ENCODE assay signal across 8 mouse cellular contexts in the genomic region with DNA sequence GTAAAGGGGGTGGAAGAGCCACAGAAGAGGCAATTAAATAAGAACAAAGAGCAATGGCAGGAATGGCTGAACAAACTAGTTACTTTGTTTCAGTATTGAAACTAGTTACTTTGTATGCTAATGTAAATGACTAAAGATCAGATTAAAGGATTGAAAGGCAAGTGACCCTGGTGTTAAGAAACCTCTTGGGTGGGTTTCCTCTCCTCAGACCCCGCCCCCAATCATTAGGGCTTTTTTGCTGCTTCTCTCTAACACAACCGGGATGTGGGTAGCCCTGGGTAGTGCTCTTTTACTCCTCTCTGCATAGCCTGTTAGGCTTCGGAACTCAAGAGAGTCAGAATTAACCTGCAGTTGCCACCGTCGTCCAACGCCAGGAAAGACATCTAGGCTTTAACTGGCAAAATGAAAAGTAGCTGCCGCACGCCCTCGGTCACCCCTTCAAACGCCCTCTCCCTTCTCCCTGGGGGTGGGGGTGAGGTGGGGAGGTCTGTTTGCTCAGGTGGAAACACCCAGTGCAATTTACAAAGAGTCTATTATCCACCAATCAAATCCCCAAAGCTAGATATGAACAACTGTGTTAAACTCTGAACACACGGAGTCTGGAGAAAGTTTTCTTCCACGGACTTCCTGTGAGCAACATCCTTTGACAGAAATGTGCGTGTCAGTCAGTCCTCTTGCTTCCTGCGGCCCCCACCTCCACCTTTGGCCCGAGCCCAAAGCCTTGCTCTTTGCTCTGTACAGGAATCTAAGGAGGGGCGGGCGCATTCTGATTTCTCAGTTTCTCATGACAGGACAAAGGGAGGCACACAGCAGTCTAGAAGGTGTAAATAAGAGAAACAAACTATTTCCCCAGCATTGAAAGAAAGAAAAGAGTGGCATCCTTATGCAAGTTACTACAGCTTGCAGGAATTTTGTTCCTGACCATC. TPM values are rescaled to one million over a fixed set of nuclear protein-coding genes. Genes with fewer than 3 reads are reported as not detected.
A peak's percentile ranks its signal among the peaks of the same experiment; 100 is the strongest.
DNase-seq lines count a peak whose midpoint lies in the region; ATAC-seq lines count a peak whose summit lies in the region.

No protein-coding gene starts in this region.

- H3K4me3 ChIP-seq in embryonic facial prominence, embryonic 12.5 days = peak overlapping the region; percentile 44
- peak overlapping the region; percentile 81 for H3K4me3 ChIP-seq in heart, embryonic 13.5 days
- peak overlapping the region; percentile 64 for H3K4me3 ChIP-seq in kidney, embryonic 15.5 days (replicated peaks)

- no peaks in the 10 kb centered on the region for H3K27me3 ChIP-seq in embryonic facial prominence, embryonic 12.5 days
- H3K27me3 ChIP-seq in heart, embryonic 13.5 days (replicated peaks) = no peaks in the 10 kb centered on the region
- H3K27me3 ChIP-seq in kidney, embryonic 15.5 days = no peaks in the 10 kb centered on the region

- H3K9ac ChIP-seq in embryonic facial prominence, embryonic 12.5 days = peak overlapping the region; percentile 53
- peak overlapping the region; percentile 85 for H3K9ac ChIP-seq in heart, embryonic 13.5 days
- H3K9ac ChIP-seq in kidney, embryonic 15.5 days = peak overlapping the region; percentile 62

- peak; percentile 72 for DNase-seq in CD4-positive, CD25-positive, alpha-beta regulatory T cell, adult 2 months (ENCODE audit: low read depth, low spot score)
- DNase-seq in lung, postnatal 25 days (ENCODE audit: low spot score) = peak; percentile 77
- DNase-seq in retina, postnatal 1 day = peak; percentile 43
- no peak for DNase-seq in frontal cortex, adult 2 months (ENCODE audit: extremely low spot score in 1 of 2, low spot score in 1 of 2)

- H3K36me3 ChIP-seq in embryonic facial prominence, embryonic 12.5 days = no peaks in the 10 kb centered on the region
- H3K36me3 ChIP-seq in heart, embryonic 13.5 days = peaks cover 11% of the 10 kb centered on the region
- no peaks in the 10 kb centered on the region for H3K36me3 ChIP-seq in kidney, embryonic 15.5 days

- no peaks in the 10 kb centered on the region for H3K4me1 ChIP-seq in embryonic facial prominence, embryonic 12.5 days
- H3K4me1 ChIP-seq in heart, embryonic 13.5 days = peaks cover 15% of the 10 kb centered on the region
- H3K4me1 ChIP-seq in kidney, embryonic 15.5 days = peaks cover 14% of the 10 kb centered on the region

- H3K27ac ChIP-seq in embryonic facial prominence, embryonic 12.5 days = peak overlapping the region; percentile 60; the same call in 1 of the 2 replicates
- H3K27ac ChIP-seq in heart, embryonic 13.5 days (replicated peaks) = peak overlapping the region; percentile 76
- peak overlapping the region; percentile 81 for H3K27ac ChIP-seq in kidney, embryonic 15.5 days

- WGBS in embryonic facial prominence, embryonic 12.5 days = 3% methylated on average over 17 of the region's 17 CpGs
- 2% methylated on average over 17 of the region's 17 CpGs for WGBS in heart, embryonic 13.5 days
- under 1% methylated on average over 17 of the region's 17 CpGs for WGBS in kidney, embryonic 15.5 days

- peak overlapping the region; percentile 79 for H3K4me2 ChIP-seq in embryonic facial prominence, embryonic 12.5 days (replicated peaks)
- H3K4me2 ChIP-seq in heart, embryonic 13.5 days = peak overlapping the region; percentile 92
- H3K4me2 ChIP-seq in kidney, embryonic 15.5 days = peak overlapping the region; percentile 84

- H3K9me3 ChIP-seq in embryonic facial prominence, embryonic 12.5 days = no peaks in the 10 kb centered on the region
- no peaks in the 10 kb centered on the region for H3K9me3 ChIP-seq in heart, embryonic 13.5 days
- H3K9me3 ChIP-seq in kidney, embryonic 15.5 days (replicated peaks) = no peaks in the 10 kb centered on the region

- ATAC-seq in activated CD4-positive, CD25-positive, alpha-beta regulatory T cell, adult 4 months = peak; percentile 76
- peak; percentile 71; the same call in 1 of the 2 replicates for ATAC-seq in embryonic facial prominence, embryonic 12.5 days (ENCODE audit: insufficient number of reproducible peaks, insufficient read depth, low FRiP score, low TSS enrichment)
- no peak for ATAC-seq in heart, embryonic 13.5 days (ENCODE audit: extremely low read depth, insufficient number of reproducible peaks, low FRiP score, low TSS enrichment)
- ATAC-seq in kidney, embryonic 15.5 days (replicated peaks; ENCODE audit: low FRiP score) = peak; percentile 57

RNA-seq across cellular contexts. Expression of a gene that starts 0.9 kb away (rescaled TPM):
- 10 to 100 TPM; 81.4 to 82.3 TPM for polyA plus RNA-seq in activated CD4-positive, CD25-positive, alpha-beta regulatory T cell, adult 4 months (2017; shearing (Covaris generic))
- polyA plus RNA-seq in embryonic facial prominence, embryonic 12.5 days (2016; fragmentation: Nextera tagmentation; extraction: Ambion mirVana) = 8.3 and 8.5 TPM in 2 replicates
- polyA plus RNA-seq in heart, embryonic 13.5 days (2015; fragmentation: Nextera tagmentation; extraction: Ambion mirVana) = 7.5 and 8.2 TPM in 2 replicates
- polyA plus RNA-seq in kidney, embryonic 15.5 days (2015; fragmentation: Nextera tagmentation; extraction: Ambion mirVana) = 8.2 and 11.4 TPM in 2 replicates
- 5.8 and 6.0 TPM in 2 replicates for polyA plus RNA-seq in frontal cortex, adult 2 months (2012; rRNA removed)

RNA-seq across cellular contexts. Expression of a gene that starts 30.6 kb away (rescaled TPM):
- polyA plus RNA-seq in activated CD4-positive, CD25-positive, alpha-beta regulatory T cell, adult 4 months (2017; shearing (Covaris generic)) = 10 to 100 TPM; 19.7 to 75.0 TPM
- polyA plus RNA-seq in embryonic facial prominence, embryonic 12.5 days (2016; fragmentation: Nextera tagmentation; extraction: Ambion mirVana) = 30.0 and 34.6 TPM in 2 replicates
- polyA plus RNA-seq in heart, embryonic 13.5 days (2015; fragmentation: Nextera tagmentation; extraction: Ambion mirVana) = 28.9 and 38.1 TPM in 2 replicates
- polyA plus RNA-seq in kidney, embryonic 15.5 days (2015; fragmentation: Nextera tagmentation; extraction: Ambion mirVana) = 40.1 and 40.4 TPM in 2 replicates
- 6.1 and 6.9 TPM in 2 replicates for polyA plus RNA-seq in frontal cortex, adult 2 months (2012; rRNA removed)

RNA-seq across cellular contexts. Expression of a gene that starts 30.9 kb away (rescaled TPM):
- polyA plus RNA-seq in activated CD4-positive, CD25-positive, alpha-beta regulatory T cell, adult 4 months (2017; shearing (Covaris generic)) = 10 to 100 TPM; 18.9 to 19.9 TPM
- polyA plus RNA-seq in embryonic facial prominence, embryonic 12.5 days (2016; fragmentation: Nextera tagmentation; extraction: Ambion mirVana) = 50.7 and 57.7 TPM in 2 replicates
- polyA plus RNA-seq in heart, embryonic 13.5 days (2015; fragmentation: Nextera tagmentation; extraction: Ambion mirVana) = 26.7 and 27.2 TPM in 2 replicates
- polyA plus RNA-seq in kidney, embryonic 15.5 days (2015; fragmentation: Nextera tagmentation; extraction: Ambion mirVana) = 46.7 and 47.7 TPM in 2 replicates
- polyA plus RNA-seq in frontal cortex, adult 2 months (2012; rRNA removed) = 11.1 and 12.3 TPM in 2 replicates

RNA-seq across cellular contexts. Expression of a gene that starts 40.5 kb away (rescaled TPM):
- 100 to 1,000 TPM; 142 to 147 TPM for polyA plus RNA-seq in activated CD4-positive, CD25-positive, alpha-beta regulatory T cell, adult 4 months (2017; shearing (Covaris generic))
- 280 and 302 TPM in 2 replicates for polyA plus RNA-seq in embryonic facial prominence, embryonic 12.5 days (2016; fragmentation: Nextera tagmentation; extraction: Ambion mirVana)
- polyA plus RNA-seq in heart, embryonic 13.5 days (2015; fragmentation: Nextera tagmentation; extraction: Ambion mirVana) = 469 and 539 TPM in 2 replicates
- 348 and 369 TPM in 2 replicates for polyA plus RNA-seq in kidney, embryonic 15.5 days (2015; fragmentation: Nextera tagmentation; extraction: Ambion mirVana)
- polyA plus RNA-seq in frontal cortex, adult 2 months (2012; rRNA removed) = 164 and 166 TPM in 2 replicates

Comparison
In these comparisons a context has a peak if more than half of its experiments do, and no peak if none do; other contexts are left out.
1. DNase-seq: peak in CD4-positive, CD25-positive, alpha-beta regulatory T cell, adult 2 months (single experiment), lung, postnatal 25 days (single experiment) and retina, postnatal 1 day (single experiment); none in frontal cortex, adult 2 months (0 of 2).
2. Peak in every context shown above with its lines, with median percentiles within 50 percentile points of each other: H3K27ac ChIP-seq, H3K4me2 ChIP-seq, H3K4me3 ChIP-seq and H3K9ac ChIP-seq.